Mouse (Mus musculus): Measurements from ENCODE around the gene Diexf. TPM values are rescaled to one million over a fixed set of nuclear protein-coding genes. Genes with fewer than 3 reads are reported as not detected.

Diexf gene
- 17.9 and 18.5 TPM in 2 replicates for polyA plus RNA-seq (2012; rRNA removed)

DNA sequence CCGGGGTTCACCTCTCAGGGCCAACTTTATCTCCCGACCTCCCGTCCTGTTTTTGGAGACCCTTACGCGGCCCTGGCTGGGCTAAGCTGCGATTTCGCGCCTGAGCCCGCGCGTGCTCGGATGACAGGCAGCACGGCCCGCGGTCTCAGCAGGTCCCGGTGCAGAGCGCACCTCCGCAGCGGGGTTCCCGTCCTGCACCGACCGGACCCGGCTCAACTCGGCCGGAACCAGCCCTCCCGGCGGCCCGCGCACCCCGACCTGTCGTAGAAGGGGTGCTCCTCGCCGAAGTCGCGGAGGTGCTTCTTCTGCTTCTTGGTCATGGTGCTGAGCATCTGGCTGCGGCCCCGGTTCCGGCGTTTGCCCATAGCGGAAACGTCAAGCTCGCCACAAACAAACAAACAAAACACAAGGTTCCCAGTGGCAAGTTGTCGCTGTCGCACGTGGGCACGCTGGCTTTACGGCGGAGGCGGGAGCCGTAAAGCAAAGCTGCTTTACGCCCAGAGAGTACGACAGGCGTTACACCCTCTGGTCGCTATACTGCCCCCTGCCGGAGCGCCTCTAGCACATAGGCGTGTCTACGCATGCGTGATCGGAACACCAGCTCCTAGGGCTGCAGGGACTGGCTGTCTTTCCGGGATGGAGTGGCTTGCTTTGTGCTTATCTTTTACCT, at the start of gene Diexf:
Gene Diexf, minus strand, starts transcription at position 487 of the 670 bp plus-strand sequence.
- DNase-seq (ENCODE audit: extremely low spot score in 1 of 2, low spot score in 1 of 2): peak; percentile 90 to 98

DNA sequence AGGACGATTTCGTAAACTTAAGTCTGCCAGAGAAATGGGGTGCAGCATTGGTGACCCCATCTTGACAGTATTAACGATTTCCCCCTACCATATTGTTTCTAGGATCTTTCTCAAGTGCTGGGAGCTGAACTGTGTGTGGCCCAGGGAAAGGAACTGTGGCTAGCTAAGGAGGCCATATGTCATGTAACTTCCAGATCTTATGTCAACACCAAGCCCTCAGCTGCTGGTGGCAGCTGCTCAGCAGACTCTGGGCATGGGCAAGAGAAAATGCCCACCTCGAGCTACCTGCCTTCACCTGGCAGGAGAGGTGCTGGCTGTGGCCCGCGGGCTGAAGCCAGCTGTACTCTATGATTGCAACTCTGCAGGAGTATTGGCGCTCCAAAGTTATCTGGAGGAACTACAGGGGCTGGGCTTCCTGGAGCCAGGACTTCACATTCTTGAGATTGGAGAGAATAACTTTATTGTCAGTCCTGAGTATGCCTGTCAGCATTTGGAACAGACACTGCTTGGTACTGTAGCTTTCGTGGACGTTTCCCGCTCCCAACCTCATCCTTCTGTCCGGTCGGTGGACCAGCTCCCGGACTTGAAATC, 44.2 kb upstream of the Diexf start:
- DNase-seq (ENCODE audit: extremely low spot score in 1 of 2, low spot score in 1 of 2): no peak

DNA sequence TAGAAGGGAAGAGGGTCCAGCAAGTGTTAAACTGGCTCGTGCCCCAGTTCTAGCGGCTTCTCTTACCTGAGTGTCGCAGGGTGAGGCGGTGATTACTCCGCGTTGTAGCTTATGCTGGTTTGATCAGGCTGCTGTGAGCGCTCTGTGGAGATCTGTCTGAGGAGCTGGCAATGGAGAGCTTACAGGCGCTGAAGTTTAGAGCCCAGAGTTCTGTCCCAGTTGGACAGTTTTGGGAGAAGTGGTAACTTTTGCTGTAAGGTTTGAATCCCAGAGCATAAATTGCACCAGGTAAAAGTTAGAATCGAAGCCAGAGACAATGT, 43.7 kb upstream of the Diexf start:
- DNase-seq (ENCODE audit: extremely low spot score in 1 of 2, low spot score in 1 of 2): no peak

DNA sequence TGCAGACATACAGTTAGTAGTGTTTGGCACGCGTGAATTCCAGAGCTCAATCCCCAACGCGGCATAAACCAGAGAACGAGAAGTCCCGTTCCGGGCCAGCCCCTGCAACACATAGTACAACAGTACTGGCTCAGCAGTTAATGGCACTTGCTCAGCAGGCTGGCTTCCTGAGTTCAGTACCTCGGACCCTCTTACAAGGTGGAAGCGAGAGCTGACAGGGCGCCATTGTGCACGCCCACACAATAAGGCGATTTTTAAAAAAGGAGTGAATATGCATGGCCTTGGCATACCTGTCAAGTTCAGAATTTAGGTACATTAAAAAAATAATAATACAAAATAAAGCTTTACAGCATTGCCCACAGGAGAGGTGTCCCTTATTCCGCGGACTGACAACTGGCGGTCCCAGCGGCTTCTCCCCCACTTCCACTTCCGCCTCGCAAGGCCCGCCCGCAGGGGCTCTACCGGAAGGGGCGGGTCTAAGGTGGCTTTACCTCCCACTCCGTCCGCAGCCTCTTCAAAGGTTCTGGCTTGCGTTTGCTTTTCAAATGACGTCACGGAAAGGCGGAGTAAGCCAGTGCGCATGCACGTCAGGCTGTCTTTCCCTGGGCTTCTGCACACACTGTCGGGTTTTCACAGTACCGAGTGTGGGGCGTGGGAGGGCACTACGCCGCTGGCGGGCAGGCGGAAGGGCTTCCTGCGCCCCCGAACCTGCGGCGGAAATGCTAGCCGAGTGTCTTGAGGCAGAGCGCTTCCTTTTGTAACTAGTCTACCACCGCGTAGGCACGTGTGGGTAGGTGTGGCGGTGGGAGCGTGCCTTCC, 43.1 kb upstream of the Diexf start:
- peak; percentile 96 to 98 for DNase-seq (ENCODE audit: extremely low spot score in 1 of 2, low spot score in 1 of 2)

DNA sequence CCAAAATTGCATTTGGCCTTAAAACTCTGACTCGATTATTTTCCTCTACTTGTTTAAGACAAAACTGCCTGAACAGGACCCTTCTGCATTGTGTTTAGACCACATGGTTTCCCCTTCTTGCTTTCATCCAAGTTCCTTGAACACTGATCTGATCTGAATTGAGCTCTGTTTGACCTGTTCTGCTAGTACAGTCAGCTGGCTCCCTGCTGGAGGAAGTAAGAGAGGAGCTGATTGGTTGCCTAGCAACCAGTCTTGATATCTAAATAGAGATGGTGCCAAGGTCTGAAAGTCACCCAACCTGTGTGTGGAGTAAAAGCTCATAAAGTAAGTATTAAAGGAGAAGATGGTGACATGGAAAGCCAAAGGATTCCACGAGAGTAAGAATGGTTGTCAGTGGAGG, 39.8 kb upstream of the Diexf start:
- peak in 1 of 2 experiments; percentile 35 for DNase-seq (ENCODE audit: extremely low spot score in 1 of 2, low spot score in 1 of 2)

DNA sequence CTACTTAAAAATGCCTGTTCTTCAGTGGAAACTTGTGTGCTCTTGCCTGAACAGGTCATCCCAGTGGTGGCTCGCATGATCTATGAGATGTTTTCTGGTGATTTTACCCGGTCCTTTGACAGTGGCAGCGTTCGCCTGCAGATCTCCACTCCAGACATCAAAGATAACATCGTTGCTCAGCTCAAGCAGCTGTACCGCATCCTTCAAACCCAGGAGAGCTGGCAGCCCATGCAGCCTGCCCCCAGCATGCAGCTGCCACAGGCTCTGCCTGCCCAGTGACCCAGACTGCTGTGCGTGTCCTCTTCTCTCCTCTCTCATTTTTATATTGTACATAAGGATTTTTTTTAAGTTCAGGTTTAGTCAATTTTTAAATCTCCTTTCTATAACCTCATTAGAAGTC, 39.2 kb upstream of the Diexf start:
- DNase-seq (ENCODE audit: extremely low spot score in 1 of 2, low spot score in 1 of 2): no peak

DNA sequence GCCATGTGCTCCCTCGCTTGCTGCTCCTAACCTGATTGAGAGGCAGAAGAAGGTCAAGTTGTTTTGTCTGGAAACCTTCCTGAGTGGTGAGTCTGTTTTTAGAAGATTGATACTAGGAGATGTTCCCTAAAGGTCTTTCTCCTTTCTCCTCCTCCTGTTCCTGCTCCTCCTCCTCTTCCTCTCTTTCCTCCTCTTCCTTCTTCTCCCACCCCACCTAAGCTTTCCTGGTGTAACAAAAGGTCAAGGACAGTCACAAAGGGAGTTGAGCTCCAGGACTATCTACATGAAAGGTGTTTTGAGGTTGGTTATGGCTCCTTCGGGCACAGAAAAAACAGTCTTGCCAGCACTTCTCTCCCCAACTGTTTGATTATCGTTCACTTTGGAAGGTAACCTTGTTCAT, 37.7 kb upstream of the Diexf start, which contains the start of gene A130010J15Rik:
Gene A130010J15Rik, plus strand, starts transcription at position 301 of the 400 bp plus-strand sequence.
- DNase-seq (ENCODE audit: extremely low spot score in 1 of 2, low spot score in 1 of 2): no peak

DNA sequence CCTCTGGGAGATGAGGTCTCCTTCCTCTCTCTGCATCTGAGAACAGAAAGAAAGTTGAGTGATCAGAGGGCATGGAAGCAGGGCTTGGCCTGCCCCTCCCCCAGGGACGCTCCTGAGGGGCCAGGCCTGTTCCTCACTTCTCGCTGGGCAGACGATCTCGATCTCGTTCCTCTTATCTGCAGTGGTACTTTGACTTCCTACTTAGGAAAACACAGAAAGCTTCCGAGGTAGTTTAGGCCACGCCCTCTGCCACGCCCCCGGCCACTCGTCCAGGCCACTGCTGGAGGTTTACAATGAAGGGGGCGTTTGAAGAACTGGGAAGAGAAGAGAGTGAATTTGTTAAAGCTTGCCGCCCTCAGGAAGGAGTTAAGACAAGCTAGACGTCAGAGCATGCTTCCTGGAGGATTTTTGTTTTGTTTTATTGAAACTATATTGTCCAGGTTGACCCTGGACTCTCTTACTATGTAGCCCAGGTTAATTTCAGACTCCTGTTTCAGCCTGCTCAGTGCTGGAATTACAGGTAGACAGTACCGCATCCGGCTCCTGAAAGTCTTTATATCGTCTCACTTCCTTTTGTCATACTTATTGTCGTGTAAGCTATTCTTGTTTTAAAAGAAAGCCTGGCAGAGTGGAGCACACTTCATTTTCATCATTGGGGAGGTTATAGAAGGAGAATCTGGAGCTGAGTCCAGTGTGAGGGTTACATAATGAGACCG, 30.4 kb upstream of the Diexf start:
- DNase-seq (ENCODE audit: extremely low spot score in 1 of 2, low spot score in 1 of 2): peak in 1 of 2 experiments; percentile 7

DNA sequence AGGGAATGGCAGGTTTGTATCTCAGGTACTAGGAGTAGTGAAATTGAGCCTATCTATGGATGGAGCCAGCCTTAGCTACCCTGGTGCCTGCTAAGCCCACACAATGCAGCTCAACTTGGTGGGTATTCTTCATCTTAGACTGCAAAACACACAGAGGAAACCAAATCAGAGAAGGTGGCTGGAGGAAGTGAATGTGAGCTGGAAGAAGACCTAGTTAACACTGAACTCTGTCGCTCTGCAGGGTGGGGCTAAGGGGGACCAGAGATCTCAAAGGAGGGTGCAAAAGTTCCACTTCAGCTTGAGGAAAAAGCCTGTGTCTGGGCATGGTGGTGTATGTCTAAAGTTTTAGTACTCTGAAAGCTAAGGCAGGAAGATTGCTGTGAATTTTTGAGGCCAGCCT, 29.5 kb upstream of the Diexf start:
- DNase-seq (ENCODE audit: extremely low spot score in 1 of 2, low spot score in 1 of 2): no peak

DNA sequence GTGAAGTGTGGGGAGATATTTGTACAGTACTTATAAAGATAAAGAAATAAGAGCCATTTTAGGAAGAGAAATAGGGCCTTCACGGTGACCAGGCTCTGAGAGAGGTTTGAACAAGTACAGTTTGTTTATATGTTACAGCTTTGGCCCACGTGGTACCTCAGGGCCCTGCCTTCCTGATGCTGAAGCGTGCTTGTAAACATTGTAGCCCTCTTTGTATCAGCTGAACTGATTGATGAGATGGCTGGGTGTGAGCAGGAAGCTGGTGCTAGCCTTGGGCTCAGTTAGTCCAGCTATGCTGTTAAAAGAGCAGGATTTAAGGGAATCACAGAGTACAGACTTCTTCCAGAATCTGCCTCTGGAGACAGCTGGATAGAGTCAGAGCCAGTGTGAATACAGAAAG, 29.1 kb upstream of the Diexf start:
- DNase-seq (ENCODE audit: extremely low spot score in 1 of 2, low spot score in 1 of 2): no peak

DNA sequence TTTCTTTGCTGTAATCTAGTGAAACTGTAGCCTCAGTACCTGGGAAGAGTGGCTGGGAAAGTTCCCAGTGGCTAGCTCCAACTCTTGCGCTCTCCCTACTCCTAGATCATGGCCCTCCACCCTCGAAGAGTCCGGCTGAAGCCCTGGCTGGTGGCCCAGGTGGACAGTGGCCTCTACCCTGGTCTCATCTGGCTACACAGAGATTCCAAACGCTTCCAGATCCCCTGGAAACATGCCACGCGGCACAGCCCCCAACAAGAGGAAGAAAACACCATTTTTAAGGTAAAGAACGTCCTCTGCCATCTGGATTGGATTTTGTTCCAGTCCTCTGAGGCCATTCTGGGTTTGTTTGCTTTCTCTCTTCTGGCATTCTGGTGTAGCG, 27.0 kb upstream of the Diexf start:
- no peak for DNase-seq (ENCODE audit: extremely low spot score in 1 of 2, low spot score in 1 of 2)

DNA sequence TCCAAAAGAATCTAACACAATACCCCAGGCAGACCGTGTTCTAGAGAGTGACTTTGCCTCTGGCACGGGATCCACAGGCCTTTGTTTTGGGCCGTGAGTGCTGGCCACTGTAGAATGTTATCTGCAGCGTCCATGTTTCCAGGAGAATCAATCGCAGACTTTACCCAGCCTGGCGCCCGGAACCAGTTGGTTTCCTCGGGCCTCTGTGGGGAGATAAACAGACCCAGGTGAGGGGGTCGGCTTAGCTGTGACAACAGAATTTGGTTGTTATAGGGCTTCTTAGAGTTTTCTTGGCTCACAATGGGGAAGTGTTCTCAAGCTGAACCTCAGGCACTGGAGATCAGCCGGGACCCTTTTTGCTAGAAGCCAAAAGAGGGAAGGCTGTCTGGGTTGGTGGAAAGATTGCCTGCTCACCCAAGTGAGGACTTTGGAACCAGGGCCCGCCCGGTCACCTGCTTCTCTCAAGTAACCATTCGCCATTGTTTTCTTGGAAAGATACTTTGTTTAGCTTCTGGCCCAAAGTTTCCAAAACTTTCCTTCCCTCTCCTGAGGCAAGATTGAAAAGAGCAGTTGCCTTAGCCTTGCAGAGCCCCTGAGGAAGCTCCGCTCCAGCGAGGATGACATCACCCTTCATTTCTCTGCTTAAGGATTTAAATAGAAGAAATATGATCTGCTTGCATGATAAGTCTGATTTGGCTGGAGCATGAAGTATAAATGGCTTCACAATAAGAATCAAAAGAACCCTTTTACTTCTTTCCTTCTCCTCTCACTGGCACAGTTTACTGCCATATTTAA, 26.4 kb upstream of the Diexf start:
- DNase-seq (ENCODE audit: extremely low spot score in 1 of 2, low spot score in 1 of 2): no peak

DNA sequence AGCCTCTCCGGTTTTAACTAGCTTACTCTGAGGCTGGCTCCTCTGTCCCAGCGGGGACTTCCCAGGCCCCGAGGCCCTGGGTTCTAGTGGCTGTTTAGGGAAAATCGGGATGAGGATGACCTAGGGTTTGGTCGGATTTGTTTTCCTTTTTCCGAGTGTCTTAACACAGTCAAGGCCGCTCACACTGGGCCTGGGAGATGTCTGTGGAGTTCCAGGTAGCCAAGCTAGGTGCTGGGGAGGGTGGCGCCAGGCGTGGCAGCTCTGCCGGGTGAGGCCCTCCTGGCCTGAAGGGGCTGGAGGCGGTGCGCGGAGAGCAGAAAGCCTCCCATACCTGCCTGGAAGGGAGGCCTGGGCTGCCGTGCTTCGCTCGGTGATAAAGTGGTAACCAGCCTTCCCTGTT, 23.5 kb upstream of the Diexf start:
- no peak for DNase-seq (ENCODE audit: extremely low spot score in 1 of 2, low spot score in 1 of 2)

DNA sequence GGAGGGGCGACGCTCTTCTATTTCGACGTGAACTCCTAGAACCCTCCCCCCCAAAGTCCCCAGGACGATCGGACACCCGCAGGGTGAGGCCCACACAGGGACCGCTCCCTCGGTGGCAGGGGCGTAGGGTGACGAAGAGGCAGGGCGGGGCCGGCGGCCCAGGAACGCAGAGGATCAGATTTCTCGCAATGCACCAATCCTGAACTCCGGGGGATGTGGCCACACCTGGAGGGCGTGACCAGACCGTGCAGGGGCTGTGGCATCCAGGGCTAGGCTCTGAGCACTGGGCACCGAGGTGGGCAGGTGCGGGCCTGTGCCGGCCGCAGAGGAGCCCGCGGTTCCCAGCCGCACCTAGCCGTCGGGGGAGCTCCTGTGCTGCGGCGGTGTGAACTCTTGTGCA, 22.8 kb upstream of the Diexf start, which contains the start of gene Irf6:
Gene Irf6, plus strand, starts transcription at position 240 of the 400 bp plus-strand sequence.
- no peak for DNase-seq (ENCODE audit: extremely low spot score in 1 of 2, low spot score in 1 of 2)

DNA sequence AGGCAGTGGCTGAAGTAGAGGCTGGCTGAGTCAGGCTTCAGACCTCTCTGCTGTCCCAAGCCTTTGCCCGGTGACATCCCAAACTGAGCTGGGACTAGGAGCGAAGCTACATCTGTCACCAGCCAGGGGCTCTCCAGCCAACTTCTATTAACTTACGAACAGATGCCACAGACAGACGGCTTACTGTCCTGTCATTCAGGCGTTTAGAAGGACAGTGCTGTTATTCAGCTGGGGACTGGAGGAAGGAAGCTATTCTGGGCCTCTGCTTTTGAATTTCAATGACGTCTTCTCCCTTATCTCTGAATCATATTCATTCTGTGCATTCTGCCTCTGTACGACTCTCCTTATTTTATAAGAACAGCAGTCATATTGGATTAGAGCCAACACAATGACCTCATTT, 21.1 kb upstream of the Diexf start:
- DNase-seq (ENCODE audit: extremely low spot score in 1 of 2, low spot score in 1 of 2): peak in 1 of 2 experiments; percentile 35

DNA sequence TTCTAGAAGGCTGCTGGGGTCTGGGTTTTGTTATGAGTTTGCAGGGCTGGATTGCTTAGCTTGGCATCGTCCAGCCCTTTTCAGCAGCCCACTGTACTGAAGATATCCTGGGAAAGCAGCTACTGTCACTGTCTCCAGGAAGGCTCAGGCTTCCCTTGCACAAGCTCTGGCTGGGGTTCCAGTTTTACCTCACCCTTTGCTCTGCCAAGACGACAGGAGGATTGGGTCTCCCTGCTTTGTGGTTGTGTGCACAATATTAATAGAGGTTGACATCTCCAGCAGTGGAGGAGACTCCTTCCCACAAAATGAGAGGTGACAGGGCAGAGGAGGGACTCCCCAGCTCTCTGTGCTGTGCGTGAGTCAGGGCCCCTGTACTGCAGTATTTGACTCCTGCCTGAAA, 19.2 kb upstream of the Diexf start:
- no peak for DNase-seq (ENCODE audit: extremely low spot score in 1 of 2, low spot score in 1 of 2)

DNA sequence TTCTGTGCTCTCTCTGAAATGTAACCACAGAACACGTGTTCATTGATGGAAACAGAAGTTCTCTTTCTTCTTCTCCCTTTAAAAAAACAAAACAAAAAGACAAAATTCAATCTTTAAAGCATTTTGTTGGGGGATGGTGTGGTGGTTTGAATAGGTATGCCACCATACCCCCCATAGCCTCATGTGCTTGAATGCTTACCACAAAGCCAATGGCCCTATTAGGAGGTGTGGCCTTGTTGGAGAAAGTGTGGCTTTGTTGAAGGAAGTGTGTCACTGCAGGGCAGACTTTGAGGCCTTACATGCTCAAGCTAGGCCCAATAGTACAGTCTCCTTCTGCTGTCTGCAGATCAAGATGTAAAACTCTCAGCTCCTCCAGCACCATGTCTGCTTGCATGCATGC, 16.3 kb upstream of the Diexf start:
- no peak for DNase-seq (ENCODE audit: extremely low spot score in 1 of 2, low spot score in 1 of 2)

DNA sequence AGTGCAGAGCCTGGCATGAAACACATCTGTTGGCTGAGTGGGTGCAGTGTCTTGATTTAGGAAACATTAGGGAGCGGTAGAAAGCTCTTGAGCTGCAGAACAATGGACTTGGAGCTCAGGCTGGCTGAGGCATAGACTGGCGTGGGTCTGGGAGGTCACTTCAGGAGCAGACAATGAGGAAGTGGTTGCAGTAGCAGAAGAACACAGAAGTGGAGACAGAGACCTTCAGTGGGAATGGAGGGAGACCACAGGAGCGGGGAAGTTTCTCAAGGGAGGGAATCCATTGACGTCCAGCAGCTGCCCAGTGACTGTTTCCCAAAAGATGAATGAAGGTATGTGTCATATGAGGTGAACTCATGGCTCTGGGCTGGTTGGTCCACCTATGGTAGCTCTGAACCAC, 15.0 kb upstream of the Diexf start:
- DNase-seq (ENCODE audit: extremely low spot score in 1 of 2, low spot score in 1 of 2): no peak

DNA sequence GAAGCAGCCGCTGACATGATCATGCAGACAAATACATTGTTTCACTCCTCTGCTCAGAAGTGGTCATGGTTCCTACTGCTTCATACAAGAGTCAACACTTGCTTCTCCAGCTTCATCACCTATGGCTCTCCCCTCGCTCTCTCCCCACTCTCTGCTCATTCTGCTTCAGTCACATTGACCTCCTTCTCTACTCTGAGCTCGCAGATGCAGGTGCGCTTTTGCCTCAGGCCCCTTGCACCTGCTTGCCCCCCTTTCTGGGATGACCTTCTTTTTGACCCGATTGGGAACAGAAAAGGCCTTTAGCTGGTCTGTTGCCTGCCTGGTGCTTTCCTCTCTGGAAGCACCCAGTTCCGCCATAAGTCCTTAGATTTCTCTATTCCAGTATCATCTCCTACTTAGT, 14.4 kb upstream of the Diexf start:
- DNase-seq (ENCODE audit: extremely low spot score in 1 of 2, low spot score in 1 of 2): no peak

DNA sequence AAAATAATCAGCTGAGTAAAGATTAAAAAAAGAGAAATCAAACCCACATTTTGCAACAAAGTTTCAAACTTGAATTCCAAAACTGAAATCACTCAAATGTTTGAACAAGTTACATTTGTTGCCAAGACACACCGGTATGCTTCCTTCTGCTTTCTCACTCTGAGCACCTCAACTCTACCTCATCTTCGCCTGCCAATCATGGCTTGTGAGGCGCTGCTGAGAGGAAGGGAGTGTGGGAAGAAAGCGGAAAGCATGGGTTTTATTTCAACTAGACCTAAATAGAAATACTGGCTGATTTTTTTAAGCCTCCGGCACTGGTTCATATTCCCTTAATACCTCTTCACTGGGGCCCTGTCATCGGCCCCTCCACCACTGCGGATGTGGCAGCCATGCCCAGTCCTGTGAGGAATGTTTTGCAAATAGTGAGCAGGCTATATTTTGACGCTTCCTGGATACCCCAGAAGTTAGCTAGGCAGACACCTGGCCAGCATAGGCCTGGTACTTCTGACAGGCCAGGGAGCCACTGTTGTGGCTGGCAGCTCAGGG, 12.5 kb upstream of the Diexf start:
- DNase-seq (ENCODE audit: extremely low spot score in 1 of 2, low spot score in 1 of 2): no peak

Data from frontal cortex, adult 2 months (tissue).